Mouse (Mus musculus): ENCODE data around the gene Borcs5. TPM values are rescaled to one million over a fixed set of nuclear protein-coding genes. Genes with fewer than 3 reads are reported as not detected.

The Borcs5 gene
- total and polyA plus RNA-seq, 3 experiments: 10.2 to 16.4 (median 10.4) TPM

DNA sequence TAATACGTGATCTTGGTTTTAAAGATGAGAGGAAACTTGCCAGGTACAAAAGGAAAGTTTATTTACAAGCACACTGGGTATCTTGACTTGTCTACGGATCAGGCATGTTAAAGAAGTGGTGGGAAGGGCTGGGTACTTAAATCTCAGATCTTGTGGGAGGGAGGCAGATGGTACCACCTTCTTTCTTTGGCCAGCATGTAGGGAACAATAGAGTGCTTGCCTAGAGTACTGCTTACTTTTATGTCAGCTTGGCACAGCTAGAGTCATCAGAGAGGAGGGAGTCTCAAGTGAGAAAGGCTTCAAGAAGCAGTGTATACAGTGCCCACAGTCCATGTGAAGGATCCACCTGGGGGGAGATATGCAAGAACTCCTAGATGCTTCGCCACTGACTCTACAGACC is 34.1 kb upstream of the Borcs5 start:
- Histone ChIP-seq H3K79me2 (replicated peaks; ENCODE audit: control insufficient read depth, extremely low read depth, insufficient read depth, poor library complexity, severe bottlenecking) (no peaks in the 10 kb centered on the region), H3K9me3 (replicated peaks; ENCODE audit: low read length) (no peaks in the 10 kb centered on the region), H3K4me1 (ENCODE audit: control insufficient read depth in 1 of 2, insufficient read depth in 2 of 2) (peaks cover 0 to 14% of the 10 kb centered on the region in 2 experiments; a peak in 3 of 4 replicates), H3K27me3 (replicated peaks) (no peaks in the 10 kb centered on the region), H3K4me2 (ENCODE audit: insufficient read depth, low read depth, poor library complexity, severe bottlenecking) (no peak overlapping the region), H3K27ac (ENCODE audit: insufficient read depth, low read depth) (no peak overlapping the region), H3K4me3 (replicated peaks in 1 of 3; ENCODE audit: low read depth in 2 of 3, low read length in 2 of 3, poor library complexity in 1 of 3) (no peak overlapping the region), H3K9ac (ENCODE audit: insufficient read depth, low read depth) (no peak overlapping the region), H3K36me3 (replicated peaks in 1 of 2; ENCODE audit: control insufficient read depth in 1 of 2, insufficient read depth in 1 of 2, low read length in 1 of 2) (no peaks in the 10 kb centered on the region)
- dilution Hi-C loops (cut with MboI; ENCODE audit: extremely low pct_ligation_motif_present, extremely low pct_unique_long_range_greater_than_20kb, low sequenced_read_pairs): no loop called here
- no peak for DNase-seq (ENCODE audit: extremely low read depth)
- in situ Hi-C loops (cut with MboI; ENCODE audit: low pct_ligation_motif_present, low pct_unique_long_range_greater_than_20kb, low sequenced_read_pairs): loop anchor here (25.0 kb wide), 1 partner anchor 643 kb away; no protein-coding TSS in a partner anchor
- TF ChIP-seq PAX5 (IDR thresholded peaks at IDR 0.05; ENCODE audit: low read length) (no peak), SIN3A (IDR thresholded peaks at IDR 0.05; ENCODE audit: low read length) (no peak)

GRCm38 (mm10) chr6:134606540-134606939 is 32.8 kb upstream of the Borcs5 start:
- Histone ChIP-seq H3K9me3 (replicated peaks; ENCODE audit: low read length) (no peaks in the 10 kb centered on the region), H3K4me2 (ENCODE audit: insufficient read depth, low read depth, poor library complexity, severe bottlenecking) (no peak overlapping the region), H3K4me3 (replicated peaks in 1 of 3; ENCODE audit: low read depth in 2 of 3, low read length in 2 of 3, poor library complexity in 1 of 3) (no peak overlapping the region), H3K9ac (ENCODE audit: insufficient read depth, low read depth) (no peak overlapping the region), H3K36me3 (replicated peaks in 1 of 2; ENCODE audit: control insufficient read depth in 1 of 2, insufficient read depth in 1 of 2, low read length in 1 of 2) (no peaks in the 10 kb centered on the region), H3K27me3 (replicated peaks) (no peaks in the 10 kb centered on the region), H3K4me1 (ENCODE audit: control insufficient read depth in 1 of 2, insufficient read depth in 2 of 2) (peaks cover 0 to 17% of the 10 kb centered on the region in 2 experiments; a peak in 3 of 4 replicates), H3K79me2 (replicated peaks; ENCODE audit: control insufficient read depth, extremely low read depth, insufficient read depth, poor library complexity, severe bottlenecking) (no peaks in the 10 kb centered on the region), H3K27ac (ENCODE audit: insufficient read depth, low read depth) (no peak overlapping the region)
- DNase-seq (ENCODE audit: extremely low read depth): no peak
- no peak for TF ChIP-seq MXI1 (IDR thresholded peaks at IDR 0.05; ENCODE audit: low read depth, low read length)
- TF ChIP-seq CTCF (conservative IDR thresholded peaks at IDR 0.05 in 1 of 2, IDR thresholded peaks at IDR 0.05 in 1 of 2; ENCODE audit: low read depth in 2 of 2, low read length in 2 of 2): no peak
- TF ChIP-seq ZMIZ1 (IDR thresholded peaks at IDR 0.05; ENCODE audit: low read depth, low read length): no peak
- TF ChIP-seq POLR2AphosphoS2 (IDR thresholded peaks at IDR 0.05; ENCODE audit: low read depth, low read length): no peak
- TF ChIP-seq HCFC1 (IDR thresholded peaks at IDR 0.05; ENCODE audit: low read depth, low read length): no peak
- no peak for TF ChIP-seq USF2 (conservative IDR thresholded peaks at IDR 0.05; ENCODE audit: low read depth, low read length)
- no peak for TF ChIP-seq SMC3 (IDR thresholded peaks at IDR 0.05; ENCODE audit: low read depth, low read length)
- TF ChIP-seq POLR2A (IDR thresholded peaks at IDR 0.05; ENCODE audit: low read depth, low read length): no peak
- TF ChIP-seq MAZ (IDR thresholded peaks at IDR 0.05; ENCODE audit: low read depth, low read length): no peak
- no peak for TF ChIP-seq CHD1 (IDR thresholded peaks at IDR 0.05; ENCODE audit: low read depth, low read length)
- TF ChIP-seq RCOR1 (conservative IDR thresholded peaks at IDR 0.05; ENCODE audit: low read depth, low read length): no peak
- TF ChIP-seq PAX5 (IDR thresholded peaks at IDR 0.05; ENCODE audit: low read length): no peak
- TF ChIP-seq SIN3A (IDR thresholded peaks at IDR 0.05; ENCODE audit: low read length): no peak
- no peak for TF ChIP-seq TCF12 (IDR thresholded peaks at IDR 0.05; ENCODE audit: low read depth, low read length)
- TF ChIP-seq ZC3H11A (IDR thresholded peaks at IDR 0.05; ENCODE audit: low read depth, low read length): no peak
- TF ChIP-seq JUND (conservative IDR thresholded peaks at IDR 0.05; ENCODE audit: low read depth, low read length): no peak
- TF ChIP-seq CHD2 (IDR thresholded peaks at IDR 0.05; ENCODE audit: low read length): no peak
- TF ChIP-seq IRF4 (IDR thresholded peaks at IDR 0.05; ENCODE audit: low read depth, low read length): no peak
- dilution Hi-C loops (cut with MboI; ENCODE audit: extremely low pct_ligation_motif_present, extremely low pct_unique_long_range_greater_than_20kb, low sequenced_read_pairs): no loop called here
- in situ Hi-C loops (cut with MboI; ENCODE audit: low pct_ligation_motif_present, low pct_unique_long_range_greater_than_20kb, low sequenced_read_pairs): loop anchor here (25.0 kb wide), 1 partner anchor 644 kb away; no protein-coding TSS in a partner anchor
